Mouse (Mus musculus) brown adipose tissue, adult 24 weeks (tissue): ENCODE data around the gene Smarcc2. TPM values are rescaled to one million over a fixed set of nuclear protein-coding genes. Genes with fewer than 3 reads are reported as not detected.
"Not testable (repeated sequence)": the region's sequence is repeated elsewhere in the genome, so short reads cannot be mapped to it uniquely, and the experiment has no call there.

Experiments used
- H3K27ac ChIP-seq: fragments of 200-500 bp; replicated peaks from 2 replicates; pipeline ENCODE4 v1.5.1; 2012; ENCODE audit warnings: low read depth, mild to moderate bottlenecking, low read length
- H3K4me1 ChIP-seq: fragments of 200-500 bp; 2 replicates; pipeline ENCODE4 v1.6.1; 2012; ENCODE audit warnings: low read length, mixed read lengths; ENCODE audit not compliant: control insufficient read depth, insufficient read depth, insufficient read length
- H3K4me3 ChIP-seq: fragments of 200-500 bp; 2 replicates; pipeline ENCODE4 v1.5.1; 2012; ENCODE audit warnings: low read depth, mild to moderate bottlenecking, low read length, moderate library complexity; ENCODE audit not compliant: insufficient read depth
- polyA plus RNA-seq: library from polyadenylated mRNA; stranded (reverse); fragments of >200 nt; gene quantifications from 2 replicates; pipeline ENCODE4 v1.2.4, GENCODE M21; 2012; ENCODE audit not compliant: missing spikeins, insufficient read depth, insufficient read length

The Smarcc2 gene
- polyA plus RNA-seq, 1 experiment: 94.7 TPM

- H3K4me1 ChIP-seq: peaks cover 6% of the 10 kb centered on the region
Observed at GRCm38 (mm10) chr10:128493695-128494666, 34.9 kb downstream of the Smarcc2 start, which contains the start of gene Myl6. Gene Myl6 (minus strand): TSS chr10:128494145.

GRCm38 (mm10) chr10:128494667-128495245 lies 35.7 kb downstream of the Smarcc2 start:
- Histone ChIP-seq H3K4me3 (peak overlapping the region; percentile 86), H3K27ac (peak overlapping the region; percentile 96), H3K4me1 (peaks cover 6% of the 10 kb centered on the region)

More at GRCm38 (mm10) chr10:128493695-128494666, 34.9 kb downstream of the Smarcc2 start, which contains the start of gene Myl6:
- Histone ChIP-seq H3K4me3 (peak within 1 kb of the TSS; percentile 88), H3K27ac (peak within 1 kb of the TSS; percentile 99)

- Histone ChIP-seq H3K27ac (peak overlapping the region; percentile 96), H3K4me1 (peaks cover 6% of the 10 kb centered on the region)
Observed at GRCm38 (mm10) chr10:128495270-128495669, 36.2 kb downstream of the Smarcc2 start.

GRCm38 (mm10) chr10:128495903-128496302 lies 36.9 kb downstream of the Smarcc2 start:
- H3K4me3 ChIP-seq: no peak overlapping the region
- H3K27ac ChIP-seq: no peak overlapping the region
- H3K4me1 ChIP-seq: peaks cover 6% of the 10 kb centered on the region

More at GRCm38 (mm10) chr10:128495270-128495669, 36.2 kb downstream of the Smarcc2 start:
- H3K4me3 ChIP-seq: peak overlapping the region; percentile 86

GRCm38 (mm10) chr10:128496509-128497077 lies 37.5 kb downstream of the Smarcc2 start:
- H3K27ac ChIP-seq: no peak overlapping the region
- H3K4me3 ChIP-seq: no peak overlapping the region
- H3K4me1 ChIP-seq: peaks cover 6% of the 10 kb centered on the region

GRCm38 (mm10) chr10:128497134-128497737 lies 38.2 kb downstream of the Smarcc2 start:
- Histone ChIP-seq H3K4me1 (peaks cover 8% of the 10 kb centered on the region), H3K4me3 (no peak overlapping the region), H3K27ac (no peak overlapping the region)

GRCm38 (mm10) chr10:128498590-128498989 lies 39.5 kb downstream of the Smarcc2 start, which contains the start of gene Myl6b:
Gene Myl6b (minus strand): TSS chr10:128498685.
- Histone ChIP-seq H3K4me3 (peak within 1 kb of the TSS; percentile 65), H3K4me1 (peaks cover 11% of the 10 kb centered on the region), H3K27ac (peak within 1 kb of the TSS; percentile 92)

- Histone ChIP-seq H3K4me1 (peaks cover 11% of the 10 kb centered on the region), H3K4me3 (peak overlapping the region; percentile 65), H3K27ac (peak overlapping the region; percentile 92)
Observed at GRCm38 (mm10) chr10:128499116-128499671, 40.1 kb downstream of the Smarcc2 start.

- peaks cover 9% of the 10 kb centered on the region for H3K4me1 ChIP-seq
- peak overlapping the region; percentile 19; the same call in 1 of the 2 replicates for H3K4me3 ChIP-seq
Observed at GRCm38 (mm10) chr10:128502341-128502740, 43.3 kb downstream of the Smarcc2 start.

GRCm38 (mm10) chr10:128503532-128503931 lies 44.5 kb downstream of the Smarcc2 start:
- Histone ChIP-seq H3K4me1 (peaks cover 9% of the 10 kb centered on the region), H3K4me3 (peak overlapping the region; percentile 45), H3K27ac (peak overlapping the region; percentile 91)

More at GRCm38 (mm10) chr10:128502341-128502740, 43.3 kb downstream of the Smarcc2 start:
- peak overlapping the region; percentile 82 for H3K27ac ChIP-seq

GRCm38 (mm10) chr10:128504012-128504411 lies 45.0 kb downstream of the Smarcc2 start:
- Histone ChIP-seq H3K4me1 (peaks cover 9% of the 10 kb centered on the region), H3K4me3 (peak overlapping the region; percentile 31), H3K27ac (peak overlapping the region; percentile 97)

- Histone ChIP-seq H3K4me1 (peaks cover 9% of the 10 kb centered on the region), H3K27ac (peak overlapping the region; percentile 97), H3K4me3 (peak overlapping the region; percentile 31)
Observed at GRCm38 (mm10) chr10:128504641-128505370, 45.8 kb downstream of the Smarcc2 start.

- not testable (repeated sequence) for H3K4me1 ChIP-seq, H3K4me3 ChIP-seq, H3K27ac ChIP-seq
Observed at GRCm38 (mm10) chr10:128505371-128505667, 46.3 kb downstream of the Smarcc2 start.

GRCm38 (mm10) chr10:128505974-128506373 lies 46.9 kb downstream of the Smarcc2 start:
- H3K27ac ChIP-seq: 0 out of 2 replicates have a peak overlapping the region, but pooled peaks have one; percentile 7
- H3K4me3 ChIP-seq: no peak overlapping the region
- peaks cover 9% of the 10 kb centered on the region for H3K4me1 ChIP-seq
